Mouse (Mus musculus): ENCODE data around the gene Olfr655.
A peak's percentile ranks its signal among the peaks of the same experiment; 100 is the strongest.

The Olfr655 gene

GRCm38 (mm10) chr7:104601679-104602078 is at the start of gene Olfr655:
Gene Olfr655 (minus strand): TSS chr7:104601779.
- no peak for DNase-seq (ENCODE audit: low read depth)

DNA sequence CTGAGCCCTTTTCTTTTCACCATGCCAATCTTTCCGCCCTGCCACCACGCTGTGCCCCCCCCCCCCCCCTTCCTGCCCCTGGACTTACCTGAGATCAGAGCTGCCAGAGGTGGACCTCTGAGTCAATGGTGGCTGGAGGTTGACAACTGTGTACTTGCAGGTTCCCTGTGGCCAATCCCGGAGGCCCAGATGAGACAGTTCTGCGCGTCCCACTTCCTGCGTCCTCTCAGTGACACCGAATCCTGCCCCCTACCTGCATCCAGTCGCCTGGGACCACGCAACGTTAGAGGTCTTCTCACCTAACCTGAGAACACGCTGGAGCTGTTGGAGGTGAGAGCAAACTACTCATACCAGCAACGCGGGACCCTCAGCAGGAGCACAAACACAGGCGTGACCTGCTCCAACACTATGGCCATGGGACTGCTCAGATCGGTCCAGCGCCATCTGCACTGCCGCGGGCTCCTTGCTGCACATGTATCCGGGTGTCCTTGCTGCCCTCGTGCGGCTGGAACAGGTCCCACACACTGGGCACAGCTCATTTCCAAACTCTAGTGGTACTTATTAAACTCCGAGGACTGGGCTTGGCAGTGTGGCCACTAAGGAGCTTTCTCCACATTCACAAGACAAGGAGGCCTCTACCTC is 45.4 kb upstream of the Olfr655 start, which contains the start of gene Olfr658:
Gene Olfr658, minus strand, starts transcription at position 465 of the 642 bp plus-strand sequence.
- DNase-seq (ENCODE audit: low read depth), result peak; percentile 5

- no peak for DNase-seq (ENCODE audit: low read depth)
Measured at GRCm38 (mm10) chr7:104624494-104624893, 22.9 kb upstream of the Olfr655 start, which contains the start of gene Olfr657. Gene Olfr657 (plus strand): TSS chr7:104624794.

DNA sequence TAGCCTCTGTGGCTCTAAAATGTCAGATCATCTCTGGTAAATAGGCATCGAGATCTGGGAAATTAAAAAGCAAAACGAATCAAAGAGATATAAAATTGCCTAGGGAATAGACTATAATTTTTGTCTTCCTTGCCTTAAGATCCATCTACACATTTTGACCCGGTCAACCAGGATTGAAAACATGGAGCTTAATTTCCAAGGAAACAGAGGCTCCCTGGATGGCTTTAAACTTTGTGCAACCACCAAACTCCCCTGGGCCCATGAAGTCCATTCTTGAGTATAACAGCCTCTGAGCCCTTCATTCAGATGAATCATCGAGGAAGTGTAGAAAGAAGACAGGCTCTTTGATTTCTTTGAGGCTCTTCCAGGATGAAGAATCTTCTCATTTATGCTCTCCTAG is 12.1 kb upstream of the Olfr655 start, which contains the start of gene Olfr656:
Gene Olfr656, plus strand, starts transcription at position 301 of the 400 bp plus-strand sequence.
- DNase-seq (ENCODE audit: low read depth), result peak; percentile 4

GRCm38 (mm10) chr7:104604727-104605126 is 3.1 kb upstream of the Olfr655 start:
- no peak for DNase-seq (ENCODE audit: low read depth)

DNA sequence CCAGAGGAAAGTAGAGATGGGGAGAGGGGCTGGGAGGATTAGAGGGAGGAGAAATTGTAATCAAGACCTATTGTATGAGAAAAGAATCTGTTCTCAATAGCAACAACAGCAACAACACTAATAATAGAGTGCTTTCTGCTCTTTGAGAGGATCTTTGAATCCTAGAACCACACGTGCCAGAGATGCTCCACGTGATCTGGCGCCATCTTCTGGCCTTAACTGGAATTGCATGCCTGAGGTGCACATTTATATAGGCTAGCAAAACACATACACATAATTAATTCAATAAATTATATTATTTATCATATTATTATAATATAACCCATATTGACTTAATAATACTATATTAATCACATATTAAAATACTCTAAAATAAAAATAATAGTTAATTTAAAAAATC is 1.6 kb upstream of the Olfr655 start:
- DNase-seq (ENCODE audit: low read depth), result peak; percentile 26

GRCm38 (mm10) chr7:104588274-104588673 is 13.3 kb downstream of the Olfr655 start:
- peak; percentile 4 for DNase-seq (ENCODE audit: low read depth)

DNA sequence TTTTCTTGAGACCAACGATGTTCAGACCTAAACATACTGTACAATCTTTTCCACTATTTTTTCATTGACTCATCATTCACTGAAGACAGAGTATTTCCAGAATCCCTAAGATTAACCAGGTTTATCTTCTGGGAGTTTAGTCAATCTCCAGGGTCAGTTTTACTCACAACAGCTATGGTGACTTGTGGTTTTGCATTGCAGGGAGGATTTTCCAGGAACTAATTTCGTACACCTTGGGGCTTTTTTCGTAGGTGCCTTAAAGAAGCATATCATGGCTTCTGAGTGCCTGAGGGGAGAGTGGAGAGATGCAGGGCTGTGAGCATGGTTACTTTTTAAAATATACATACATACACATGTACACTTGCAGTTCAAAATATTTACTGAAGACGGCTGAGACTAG is 14.9 kb downstream of the Olfr655 start, which contains the start of gene Olfr654:
Gene Olfr654, plus strand, starts transcription at position 301 of the 400 bp plus-strand sequence.
- DNase-seq (ENCODE audit: low read depth), result no peak

- DNase-seq (ENCODE audit: low read depth), result no peak
Measured at GRCm38 (mm10) chr7:104581429-104581828, 20.1 kb downstream of the Olfr655 start.

- DNase-seq (ENCODE audit: low read depth), result no peak
Measured at GRCm38 (mm10) chr7:104580846-104581245, 20.7 kb downstream of the Olfr655 start.

- no peak for DNase-seq (ENCODE audit: low read depth)
Measured at GRCm38 (mm10) chr7:104577014-104577413, 24.6 kb downstream of the Olfr655 start, which contains the start of gene Olfr653. Gene Olfr653 (plus strand): TSS chr7:104577314.

- DNase-seq (ENCODE audit: low read depth), result no peak
Measured at GRCm38 (mm10) chr7:104560601-104561000, 41.0 kb downstream of the Olfr655 start, which contains the start of gene Olfr652. Gene Olfr652 (plus strand): TSS chr7:104560901.

- no peak for DNase-seq (ENCODE audit: low read depth)
Measured at GRCm38 (mm10) chr7:104552700-104553099, 48.9 kb downstream of the Olfr655 start.

- no peak for DNase-seq (ENCODE audit: low read depth)
Measured at GRCm38 (mm10) chr7:104549833-104550232, 51.7 kb downstream of the Olfr655 start, which contains the start of gene Olfr651. Gene Olfr651 (plus strand): TSS chr7:104550133.
